In genomic region chr16:30405925-30406670, GRCm38 (mm10) we compare ENCODE assay signal across 8 mouse cellular contexts. TPM values are rescaled to one million over a fixed set of nuclear protein-coding genes. Genes with fewer than 3 reads are reported as not detected.
DNase-seq lines count a peak whose midpoint lies in the region; ATAC-seq lines count a peak whose summit lies in the region.

Gene Atp13a3, minus strand, starts transcription at chr16:30405975.

- no peak for ATAC-seq in hematopoietic stem cell, adult 5-6 weeks (replicated peaks in 1 of 2; ENCODE audit: insufficient read depth in 1 of 2, low FRiP score in 2 of 2, low TSS enrichment in 1 of 2, low read depth in 1 of 2, poor library complexity in 2 of 2, severe bottlenecking in 2 of 2)
- no peak for ATAC-seq in monocyte, adult 5-6 weeks (replicated peaks; ENCODE audit: insufficient number of reproducible peaks, low FRiP score, low TSS enrichment, poor library complexity, severe bottlenecking)

- DNase-seq in heart, adult 18-20 months, result no peak
- no peak for DNase-seq in heart, adult 11 months
- no peak for DNase-seq in thymus, postnatal 0 days (ENCODE audit: low spot score)
- DNase-seq in thymus, postnatal 4 days, result no peak
- no peak for DNase-seq in ovary, postnatal 10 days (ENCODE audit: low spot score)
- no peak for DNase-seq in cerebellum, postnatal 36 days

RNA-seq across cellular contexts. Expression of gene Atp13a3, which starts in this region (rescaled TPM):
- total RNA-seq in heart, adult 18-20 months (2021), result 10 to 100 TPM; 48.4 to 49.8 TPM
- 26.4 and 32.9 TPM in 2 replicates for polyA plus RNA-seq in thymus, postnatal 0 days (2015; fragmentation: Nextera tagmentation; extraction: Ambion mirVana)
- 59.2 and 80.3 TPM in 2 replicates for total RNA-seq in hematopoietic stem cell, adult 5-6 weeks (2017)
- 54.6 to 83.2 TPM (median 70.1 TPM) in 3 replicates for total RNA-seq in monocyte, adult 5-6 weeks (2017)
